Mouse (Mus musculus): ENCODE results near the gene Aloxe3.

- TF ChIP-seq TCF12 (IDR thresholded peaks at IDR 0.05; ENCODE audit: insufficient read depth, poor library complexity, severe bottlenecking) = no peak
- TF ChIP-seq POLR2A (IDR thresholded peaks at IDR 0.05; ENCODE audit: insufficient read length, low read depth) = no peak
- no peak for TF ChIP-seq MAX (IDR thresholded peaks at IDR 0.05; ENCODE audit: low read depth)
- TF ChIP-seq CEBPB (IDR thresholded peaks at IDR 0.05; ENCODE audit: insufficient read depth, poor library complexity, severe bottlenecking) = no peak
- no peak for TF ChIP-seq SRF (IDR thresholded peaks at IDR 0.05; ENCODE audit: control insufficient read depth, insufficient read length, low read depth)
- TF ChIP-seq TCF3 (IDR thresholded peaks at IDR 0.05; ENCODE audit: insufficient read length, low read depth) = no peak
- no peak for TF ChIP-seq MYOG (IDR thresholded peaks at IDR 0.05; ENCODE audit: control insufficient read depth in 1 of 3, insufficient read depth in 1 of 3, insufficient read length in 2 of 3, low read depth in 2 of 3)
- no peak for TF ChIP-seq USF1 (IDR thresholded peaks at IDR 0.05; ENCODE audit: low read depth)
Observed at GRCm38 (mm10) chr11:69151004-69151403, 25.3 kb downstream of the Aloxe3 start.

Measured in myocyte (in vitro differentiated cells).